In genomic region chr3:144400374-144400773, GRCm38 (mm10) we compare ENCODE assay signal across 10 mouse cellular contexts.
DNase-seq lines count a peak whose midpoint lies in the region; ATAC-seq and TF ChIP-seq lines count a peak whose summit lies in the region.
"Had no signal": no experiment of that assay in that cellular context is flagged by ENCODE, and none has a peak within 500 bp of the region (broad histone marks: within the 10 kb centered on the region; RNA-seq: fewer than 3 reads in every experiment).

No protein-coding gene starts in this region.

- H3K4me3 ChIP-seq in heart, adult 2 months = no peak overlapping the region
- no peak overlapping the region for H3K4me3 ChIP-seq in heart, embryonic 16.5 days (ENCODE audit: low read length)
- H3K4me3 ChIP-seq in liver, embryonic 15.5 days (replicated peaks) = no peak overlapping the region
- no peak overlapping the region for H3K4me3 ChIP-seq in forebrain, embryonic 15.5 days

- no peaks in the 10 kb centered on the region for H3K79me2 ChIP-seq in heart, adult 2 months (replicated peaks; ENCODE audit: control insufficient read depth, insufficient read depth, low read length)

- peak; percentile 27 for DNase-seq in adrenal gland, adult 2 months
- no peak for DNase-seq in adrenal gland, adult 8-10 months
- DNase-seq in heart, adult 2 months = peak; percentile 23 to 56
- DNase-seq in cerebellum, adult 8-10 months = no peak
- no peak for DNase-seq in spleen, postnatal 36 days (ENCODE audit: low spot score in 2 of 2)

- WGBS in heart, adult 2 months = 25% methylated on average over 8 of the region's 8 CpGs
- whole genome bisulfite sequencing in heart, embryonic 16.5 days = 34% methylated on average over 8 of the region's 8 CpGs
- 34% methylated on average over 8 of the region's 8 CpGs for WGBS in liver, embryonic 15.5 days (ENCODE audit: insufficient replicate concordance)
- WGBS in forebrain, embryonic 15.5 days = 87% methylated on average over 8 of the region's 8 CpGs

- no peaks in the 10 kb centered on the region for H3K9me3 ChIP-seq in heart, embryonic 16.5 days (replicated peaks; ENCODE audit: control insufficient read depth, low read length)
- no peaks in the 10 kb centered on the region for H3K9me3 ChIP-seq in liver, embryonic 15.5 days (replicated peaks)
- H3K9me3 ChIP-seq in forebrain, embryonic 15.5 days = no peaks in the 10 kb centered on the region
- H3K9me3 ChIP-seq: limb, embryonic 15.5 days; neural tube, embryonic 15.5 days had no signal

- no peak overlapping the region for H3K27ac ChIP-seq in heart, adult 2 months
- no peak overlapping the region for H3K27ac ChIP-seq in heart, embryonic 16.5 days (ENCODE audit: low read length)
- no peak overlapping the region for H3K27ac ChIP-seq in liver, embryonic 15.5 days (replicated peaks)
- no peak overlapping the region for H3K27ac ChIP-seq in forebrain, embryonic 15.5 days (replicated peaks)
- H3K27ac ChIP-seq: limb, embryonic 15.5 days; neural tube, embryonic 15.5 days had no signal

- TF ChIP-seq POLR2A in heart, adult 2 months (IDR thresholded peaks at IDR 0.05; ENCODE audit: insufficient read depth, low read depth, low read length) = no peak

- no peaks in the 10 kb centered on the region for H3K36me3 ChIP-seq in heart, adult 2 months (ENCODE audit: control insufficient read depth, insufficient read depth, low read length)
- no peaks in the 10 kb centered on the region for H3K36me3 ChIP-seq in heart, embryonic 16.5 days (ENCODE audit: control insufficient read depth, insufficient read depth)
- no peaks in the 10 kb centered on the region for H3K36me3 ChIP-seq in liver, embryonic 15.5 days (replicated peaks)
- H3K36me3 ChIP-seq in forebrain, embryonic 15.5 days = no peaks in the 10 kb centered on the region
- H3K36me3 ChIP-seq: limb, embryonic 15.5 days; neural tube, embryonic 15.5 days had no signal

- no peak for TF ChIP-seq CTCF in heart, adult 2 months (IDR thresholded peaks at IDR 0.05)

- no peak overlapping the region for H3K9ac ChIP-seq in heart, adult 2 months (ENCODE audit: low read depth, low read length)
- no peak overlapping the region for H3K9ac ChIP-seq in heart, embryonic 16.5 days (ENCODE audit: low read length)
- no peak overlapping the region for H3K9ac ChIP-seq in liver, embryonic 15.5 days
- no peak overlapping the region for H3K9ac ChIP-seq in forebrain, embryonic 15.5 days (replicated peaks)
- H3K9ac ChIP-seq: limb, embryonic 15.5 days had no signal

- H3K27me3 ChIP-seq in heart, adult 2 months (ENCODE audit: control insufficient read depth, insufficient read depth, low read length) = no peaks in the 10 kb centered on the region
- no peaks in the 10 kb centered on the region for H3K27me3 ChIP-seq in heart, embryonic 16.5 days (ENCODE audit: control insufficient read depth, insufficient read depth, low read length)
- H3K27me3 ChIP-seq in liver, embryonic 15.5 days = no peaks in the 10 kb centered on the region
- no peaks in the 10 kb centered on the region for H3K27me3 ChIP-seq in forebrain, embryonic 15.5 days
- H3K27me3 ChIP-seq: neural tube, embryonic 15.5 days had no signal

- no peak overlapping the region for H3K4me2 ChIP-seq in heart, embryonic 16.5 days (ENCODE audit: low read depth, low read length)
- no peak overlapping the region for H3K4me2 ChIP-seq in liver, embryonic 15.5 days
- H3K4me2 ChIP-seq in forebrain, embryonic 15.5 days (replicated peaks) = no peak overlapping the region

- intact Hi-C loops in heart, adult 2 months (cut with DNase I) = no loop called here

- 0 out of 2 replicates have a peak, but pooled peaks have one; percentile 16 for TF ChIP-seq EP300 in heart, adult 2 months (IDR thresholded peaks at IDR 0.05; ENCODE audit: insufficient read depth, low read depth, low read length)

- ATAC-seq in heart, embryonic 16.5 days (replicated peaks; ENCODE audit: extremely low read depth, insufficient read depth, low FRiP score) = peak; percentile 73
- ATAC-seq in liver, embryonic 15.5 days (ENCODE audit: insufficient read depth) = 0 out of 2 replicates have a peak, but pooled peaks have one; percentile 23
- no peak for ATAC-seq in forebrain, embryonic 15.5 days (replicated peaks)

- 0 out of 2 replicates have a peak, but pooled peaks cover 1% of the 10 kb centered on the region for H3K4me1 ChIP-seq in heart, adult 2 months (ENCODE audit: control insufficient read depth, insufficient read depth, low read length)
- peaks cover 10% of the 10 kb centered on the region; the same call in 1 of the 2 replicates for H3K4me1 ChIP-seq in heart, embryonic 16.5 days (ENCODE audit: control insufficient read depth, insufficient read depth, low read length)
- H3K4me1 ChIP-seq in liver, embryonic 15.5 days (replicated peaks) = peaks cover 23% of the 10 kb centered on the region
- peaks cover 19% of the 10 kb centered on the region for H3K4me1 ChIP-seq in forebrain, embryonic 15.5 days

Comparison
In these comparisons a context has a peak if more than half of its experiments do, and no peak if none do; other contexts are left out.
1. DNase-seq: peak in adrenal gland, adult 2 months (single experiment) and heart, adult 2 months (2 of 2); none in adrenal gland, adult 8-10 months (single experiment), cerebellum, adult 8-10 months (single experiment) and spleen, postnatal 36 days (0 of 2).